Mouse (Mus musculus): ENCODE measurements around the gene Naa38. TPM values are rescaled to one million over a fixed set of nuclear protein-coding genes. Genes with fewer than 3 reads are reported as not detected.
A peak's percentile ranks its signal among the peaks of the same experiment; 100 is the strongest.

Naa38 gene
- total RNA-seq, 2 experiments from 2014 or later: 60.2 to 63.9 TPM

DNA sequence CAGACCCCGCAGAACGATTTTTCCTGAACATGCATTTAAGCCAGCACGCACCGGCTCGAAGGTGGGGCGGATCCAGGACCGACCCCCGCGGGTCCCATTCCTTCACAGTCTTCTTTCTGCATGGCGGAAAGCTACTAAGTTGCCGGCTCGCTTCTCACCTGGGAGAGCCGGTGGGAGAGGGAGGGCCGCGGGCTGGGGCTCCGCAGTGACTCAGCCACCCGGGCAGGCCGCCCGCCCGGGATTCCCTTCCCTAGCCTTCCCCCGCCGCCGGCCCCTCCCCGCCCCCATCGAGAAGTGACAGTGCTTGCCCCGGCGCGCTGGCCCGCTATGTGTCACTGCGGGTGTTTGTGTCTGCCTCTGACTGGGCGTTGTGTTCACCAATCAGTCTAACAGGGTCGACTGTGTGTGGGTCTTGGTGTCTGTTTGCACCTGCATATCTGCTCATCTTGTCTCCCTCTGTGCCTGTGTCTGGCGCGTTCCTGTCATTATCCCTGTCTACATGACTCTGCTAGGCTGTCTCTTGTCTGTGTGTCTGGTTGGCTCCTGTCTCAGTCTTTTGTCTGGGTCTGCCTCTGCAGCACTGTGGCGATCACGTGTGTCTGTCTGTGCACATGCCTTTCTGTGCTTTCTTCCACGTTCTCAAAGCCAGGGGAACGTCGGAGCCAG, 16.4 kb downstream of the Naa38 start:
- intact Hi-C loops (cut with DNase I): no loop called here
- DNase-seq: peak; percentile 66

DNA sequence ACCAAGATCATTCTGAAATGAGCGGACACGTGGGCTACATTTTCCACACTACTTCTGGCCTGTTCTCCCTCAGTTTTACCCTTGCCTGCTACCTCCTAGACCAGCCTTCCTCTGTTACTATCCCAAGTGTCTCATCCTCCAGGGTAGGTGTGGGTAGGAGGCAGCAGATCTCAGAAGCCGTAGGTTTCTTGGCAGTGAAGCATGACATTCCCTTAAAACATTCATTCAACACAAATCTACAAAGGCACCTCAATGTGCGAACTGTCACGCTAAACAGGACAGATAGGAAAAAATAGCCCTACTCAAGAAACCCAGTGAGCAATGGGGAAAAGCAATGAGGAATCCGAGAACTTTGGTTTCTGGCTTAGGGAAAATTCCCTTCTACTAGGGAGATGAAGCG, 17.3 kb downstream of the Naa38 start:
- DNase-seq: no peak
- intact Hi-C loops (cut with DNase I): no loop called here

- intact Hi-C loops (cut with DNase I): no loop called here
- peak; percentile 60 for DNase-seq
These were observed 18.2 kb downstream of the Naa38 start, which contains the start of gene Kdm6b for GRCm38 (mm10) chr11:69413221-69414181. TSS of gene Kdm6b (minus strand) at chr11:69413675.

DNA sequence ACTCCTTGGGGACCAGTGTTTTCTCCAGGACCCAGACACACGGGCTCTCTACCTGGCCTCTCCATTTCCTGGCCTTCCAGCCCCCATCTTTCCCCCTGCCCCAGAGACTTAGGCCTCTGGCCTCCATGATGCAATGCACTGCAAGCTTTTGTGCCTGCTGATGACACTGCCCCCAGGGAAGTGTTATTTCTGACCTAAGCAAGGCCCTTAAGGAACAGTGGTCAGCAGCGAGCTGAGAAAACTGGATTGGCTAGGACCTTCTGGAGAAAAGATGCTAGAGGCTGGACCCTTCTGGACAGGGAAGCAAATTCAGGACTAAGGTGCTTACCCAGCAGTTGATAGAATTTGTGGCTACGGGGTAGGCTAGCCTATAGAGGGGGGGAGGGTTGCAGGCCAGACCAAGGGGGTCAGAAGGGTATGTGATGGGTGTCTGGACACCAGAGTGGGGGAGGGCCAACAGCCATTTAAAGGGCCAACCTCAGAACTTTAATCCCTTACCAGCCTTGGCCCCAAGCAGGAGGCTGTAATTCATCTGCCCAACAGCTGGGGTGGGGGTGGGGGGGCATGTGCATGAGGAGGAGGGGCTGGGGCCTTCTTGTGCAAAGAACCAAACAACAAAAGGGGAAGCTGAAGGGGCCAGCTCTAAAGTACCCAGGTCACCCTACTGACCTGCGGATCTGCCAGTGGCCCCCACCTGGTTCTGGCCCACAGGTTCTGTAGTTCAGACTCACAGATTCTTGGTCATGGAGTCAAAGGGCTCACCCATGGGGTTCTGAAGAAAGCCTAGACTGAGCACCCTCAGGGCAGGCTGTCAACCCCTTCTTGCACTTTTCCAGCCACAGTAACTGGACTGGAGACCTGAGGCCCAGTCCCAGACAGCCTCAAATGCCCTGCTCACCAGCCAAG, 19.4 kb downstream of the Naa38 start:
- DNase-seq: no peak

DNA sequence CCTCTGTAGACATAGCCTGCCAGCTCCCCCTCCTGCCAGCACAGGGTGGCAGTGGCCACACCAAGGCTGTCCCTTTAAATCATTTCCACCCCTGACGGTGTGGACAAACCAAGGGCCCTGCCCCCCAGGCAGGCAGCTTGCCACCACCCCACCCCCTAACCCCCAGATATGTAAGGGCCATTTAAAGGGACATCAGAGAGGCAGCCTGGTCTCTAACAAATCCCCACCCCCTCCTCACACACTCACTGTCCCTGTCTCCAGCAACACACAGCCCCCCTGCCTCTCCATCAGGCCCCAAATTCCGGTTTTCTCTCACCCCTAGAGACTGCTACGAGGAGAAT, 20.0 kb downstream of the Naa38 start:
- intact Hi-C loops (cut with DNase I): no loop called here

More for the DNA sequence above, 19.4 kb downstream of the Naa38 start:
- intact Hi-C loops (cut with DNase I): no loop called here

DNA sequence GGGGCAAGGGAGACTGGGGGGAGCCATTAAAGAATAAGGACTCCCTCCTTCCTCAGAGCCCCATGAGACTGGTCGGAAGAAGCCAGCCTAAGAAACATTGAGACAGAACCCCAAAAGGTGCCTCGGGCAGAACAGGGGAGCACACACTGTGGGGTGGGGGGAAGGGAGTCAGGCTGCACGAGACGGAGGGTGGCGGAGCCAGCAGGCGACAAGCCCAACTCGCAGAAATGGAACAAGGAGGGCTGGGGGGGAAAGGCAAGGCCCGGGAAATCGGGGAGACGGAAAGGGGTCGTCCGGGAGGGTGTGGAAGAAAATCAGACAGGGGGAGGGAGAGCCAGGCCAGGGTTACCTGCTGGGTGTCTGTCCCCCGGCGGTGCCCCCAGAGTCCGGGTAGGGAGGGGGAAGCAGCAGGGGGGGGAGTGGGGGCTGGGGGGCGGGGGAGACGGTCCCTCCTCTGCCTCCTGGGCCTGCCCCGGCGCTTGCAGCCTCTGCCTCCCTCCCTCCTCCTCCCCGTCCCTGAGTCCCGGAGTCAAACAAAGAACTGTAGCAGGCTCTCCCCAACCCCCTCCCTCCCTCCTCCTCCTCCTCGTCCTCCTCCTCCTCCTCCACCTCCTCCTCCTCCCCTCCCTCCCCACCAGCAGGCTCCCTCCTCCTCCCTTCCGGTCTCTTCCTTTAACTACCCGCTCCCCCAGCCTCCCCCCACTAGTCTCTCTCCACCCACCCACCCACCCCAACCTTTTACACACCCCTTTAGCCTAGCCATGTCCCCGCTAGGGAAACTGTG, 20.6 kb downstream of the Naa38 start:
- intact Hi-C loops (cut with DNase I): no loop called here
- peak; percentile 83 for DNase-seq

More for the DNA sequence above, 20.0 kb downstream of the Naa38 start:
- peak; percentile 88 for DNase-seq

DNA sequence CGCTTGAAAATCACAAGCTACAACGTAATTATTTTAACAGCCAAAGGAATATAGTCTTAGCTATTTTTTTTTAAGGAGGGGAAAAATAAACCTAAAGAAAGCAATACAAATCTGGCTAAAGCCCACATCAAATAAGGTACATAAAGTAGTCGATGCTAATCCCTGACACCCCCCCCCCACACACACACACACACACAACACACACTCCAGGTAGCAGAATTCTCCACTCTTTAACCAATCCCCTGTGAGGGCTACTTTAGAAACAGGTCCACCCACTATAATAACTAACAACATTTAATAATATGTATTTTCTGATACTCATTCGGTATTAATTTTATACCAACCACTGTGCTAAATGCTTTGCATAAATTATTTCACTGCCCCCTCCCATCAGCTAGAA, 21.2 kb downstream of the Naa38 start:
- intact Hi-C loops (cut with DNase I): no loop called here
- no peak for DNase-seq

DNA sequence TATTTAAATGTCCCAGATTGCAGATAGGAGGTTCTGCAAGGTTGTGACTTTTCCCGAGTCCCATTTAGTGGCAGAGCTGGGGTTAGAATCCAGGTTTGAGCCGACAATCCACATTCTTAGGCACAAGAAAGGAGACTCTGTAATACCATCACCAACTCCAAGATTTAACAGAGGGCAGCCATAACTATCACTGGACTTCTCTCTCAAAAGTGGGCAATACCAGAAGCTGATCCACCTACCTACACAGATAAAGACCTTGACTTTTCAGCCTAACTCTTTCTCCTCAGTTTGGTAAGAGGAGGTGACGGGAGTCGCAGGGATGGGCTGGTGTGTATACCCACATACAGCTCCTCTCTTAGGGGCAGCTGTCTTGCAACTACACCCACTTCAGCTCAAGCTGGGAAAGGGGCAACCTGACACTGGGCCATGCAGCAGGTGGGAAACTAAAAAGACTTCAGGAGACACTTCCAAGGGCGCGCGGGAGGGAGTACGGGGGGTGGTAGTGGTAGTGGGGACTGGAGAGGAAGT, 21.7 kb downstream of the Naa38 start:
- DNase-seq: no peak
- intact Hi-C loops (cut with DNase I): no loop called here

DNA sequence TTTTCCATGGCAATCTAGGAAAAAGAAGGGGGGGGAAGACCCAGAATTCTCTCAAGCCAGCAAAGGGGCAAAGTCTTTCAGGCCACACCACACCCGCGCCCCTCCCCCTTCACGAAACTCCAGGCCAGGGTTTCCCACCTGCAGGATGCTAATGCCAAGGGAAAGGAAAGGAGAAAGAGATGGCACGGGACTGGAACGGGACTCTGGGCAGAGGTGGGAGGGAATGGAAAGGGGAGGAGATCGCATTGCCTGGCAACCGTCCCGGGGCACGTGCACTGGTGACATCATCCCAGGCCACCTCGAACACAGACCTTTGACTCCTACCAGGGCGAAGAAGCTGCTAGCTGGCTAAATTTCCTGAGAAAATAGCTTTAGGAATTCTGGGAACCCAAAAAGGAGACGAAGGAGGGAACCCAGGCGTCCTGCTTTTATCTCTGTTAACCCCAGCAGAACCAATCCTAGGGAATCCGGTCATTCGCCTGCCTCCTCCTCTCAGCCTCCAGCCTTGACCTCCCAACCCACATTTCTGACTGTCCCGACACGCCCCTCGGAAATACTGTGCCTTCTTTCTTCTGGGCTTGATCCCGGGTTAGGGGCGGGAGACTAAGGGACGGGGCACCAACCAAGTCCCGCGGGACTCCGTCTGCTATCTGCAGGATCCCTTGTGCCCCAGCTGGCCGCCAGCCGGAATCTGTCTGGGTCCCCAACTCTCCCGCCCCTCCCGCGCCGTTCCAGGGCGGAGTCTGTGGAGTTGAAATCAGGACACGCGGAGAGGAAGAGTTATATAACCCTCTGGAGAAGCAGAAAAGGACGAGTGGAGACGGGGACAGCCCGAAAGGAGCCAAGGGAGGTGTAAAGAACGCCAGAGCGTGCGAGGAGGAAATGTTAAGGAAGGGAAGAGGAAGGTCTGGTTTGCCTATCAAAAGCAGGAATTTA, 22.4 kb downstream of the Naa38 start:
- intact Hi-C loops (cut with DNase I): no loop called here
- DNase-seq: peak; percentile 98

DNA sequence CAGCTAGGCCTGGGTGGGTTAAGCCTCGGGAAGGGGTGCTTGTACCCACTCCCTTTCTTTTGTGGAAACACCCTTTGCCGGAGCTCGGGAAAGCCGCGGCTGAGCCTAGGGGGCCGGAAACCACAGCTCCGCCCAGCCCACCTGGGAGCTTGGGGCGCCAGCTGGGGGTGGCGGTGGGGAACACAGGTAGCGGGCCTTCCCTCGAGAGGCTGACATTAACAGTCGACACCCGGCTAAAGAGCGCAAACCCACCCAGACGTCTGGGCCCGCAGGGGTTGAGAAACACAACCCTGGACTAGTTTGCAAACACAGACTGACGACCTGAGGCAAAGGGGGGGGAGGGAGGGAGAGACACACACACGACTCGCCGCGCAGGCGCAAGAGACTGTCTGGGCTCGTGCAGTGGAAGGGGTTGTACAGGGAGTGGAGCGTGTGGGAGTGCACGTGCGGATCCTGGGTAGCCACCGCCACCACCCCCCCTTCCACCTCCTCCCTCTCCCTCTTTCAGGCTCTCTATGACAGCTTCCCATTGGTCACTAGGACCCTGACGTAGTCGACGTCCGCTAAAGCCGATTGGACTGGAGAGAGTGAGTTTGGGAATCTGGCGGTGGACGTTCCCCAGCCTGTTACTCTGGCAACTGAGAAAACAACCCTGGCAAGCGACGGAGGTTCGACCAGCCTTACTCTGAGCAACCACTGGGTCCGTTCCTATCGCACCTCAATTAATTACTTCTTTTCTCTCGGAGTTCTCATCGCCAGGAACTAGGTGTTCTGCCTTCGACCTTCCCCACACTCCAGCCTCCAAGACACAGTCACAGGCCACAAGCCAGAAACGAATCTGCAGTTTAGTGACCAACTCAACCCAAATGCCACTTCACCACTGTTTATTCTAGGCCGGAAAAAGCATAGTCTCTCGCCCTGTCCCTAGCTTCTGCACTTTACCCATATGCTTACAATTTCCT, 23.5 kb downstream of the Naa38 start:
- peak; percentile 95 for DNase-seq
- intact Hi-C loops (cut with DNase I): no loop called here

GRCm38 (mm10) chr11:69419443-69419812, 24.1 kb downstream of the Naa38 start:
- peak; percentile 61 for DNase-seq
- intact Hi-C loops (cut with DNase I): no loop called here

- intact Hi-C loops (cut with DNase I): no loop called here
- DNase-seq: no peak
These were observed 24.7 kb downstream of the Naa38 start for GRCm38 (mm10) chr11:69419813-69420553.

DNA sequence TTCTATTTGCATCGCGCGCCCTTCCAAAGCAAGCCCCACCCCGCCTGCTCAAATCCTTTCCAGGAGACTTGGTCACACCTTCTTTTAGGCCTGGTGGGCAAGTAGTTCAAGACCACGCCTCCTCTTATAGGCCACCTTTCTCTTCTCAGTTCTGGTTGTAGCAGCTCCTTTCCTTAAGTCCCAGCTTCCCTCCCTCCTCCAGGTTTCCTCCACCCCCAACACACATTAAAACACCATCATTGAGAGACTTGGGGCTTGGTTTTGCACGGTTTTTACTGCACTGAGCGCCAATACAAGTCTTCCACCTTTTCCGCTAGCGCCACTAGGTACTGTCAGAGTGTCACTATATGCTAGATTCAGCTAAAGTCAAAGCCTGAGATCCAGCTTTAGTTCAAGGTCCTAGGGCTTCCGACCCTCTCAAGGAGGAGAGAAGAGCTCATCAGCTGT, 25.3 kb downstream of the Naa38 start:
- intact Hi-C loops (cut with DNase I): no loop called here
- no peak for DNase-seq

GRCm38 (mm10) chr11:69421131-69421977, 26.1 kb downstream of the Naa38 start:
- no peak for DNase-seq
- intact Hi-C loops (cut with DNase I): no loop called here

GRCm38 (mm10) chr11:69422842-69423241, 27.6 kb downstream of the Naa38 start:
- no peak for DNase-seq
- intact Hi-C loops (cut with DNase I): no loop called here

- intact Hi-C loops (cut with DNase I): no loop called here
- no peak for DNase-seq
These were observed 28.6 kb downstream of the Naa38 start for GRCm38 (mm10) chr11:69423885-69424284.
